Mouse (Mus musculus) kidney, embryonic 16.5 days (tissue): ENCODE data around the gene Znrf4. TPM values are rescaled to one million over a fixed set of nuclear protein-coding genes. Genes with fewer than 3 reads are reported as not detected.

Experiments
- ATAC-seq: fragments of 200-750 bp; cut with Nextera tagmentation; 2 replicates; pipeline ENCODE4 v1.8.0; 2017; ENCODE audit warnings: moderate TSS enrichment; ENCODE audit not compliant: low FRiP score, low TSS enrichment
- H3K27ac ChIP-seq: fragments of 300-500 bp; sonication (generic); 2 replicates; pipeline ENCODE4 v1.5.1; 2014; ENCODE audit warnings: low read length
- H3K27me3 ChIP-seq: fragments of 300-500 bp; sonication (generic); 2 replicates; pipeline ENCODE4 v1.6.1; 2014; ENCODE audit warnings: low read length, control low read depth, mixed read lengths; ENCODE audit not compliant: insufficient read depth
- H3K36me3 ChIP-seq: fragments of 300-500 bp; sonication (generic); 2 replicates; pipeline ENCODE4 v1.6.1; 2014; ENCODE audit warnings: low read length, control low read depth, mixed read lengths; ENCODE audit not compliant: insufficient read depth
- H3K4me1 ChIP-seq: fragments of 300-500 bp; sonication (generic); 2 replicates; pipeline ENCODE4 v1.6.1; 2014; ENCODE audit warnings: low read length, control low read depth, mixed read lengths; ENCODE audit not compliant: insufficient read depth
- H3K4me2 ChIP-seq: fragments of 300-500 bp; sonication (generic); replicated peaks from 2 replicates; pipeline ENCODE4 v1.6.1; 2014; ENCODE audit warnings: low read depth, low read length
- H3K4me3 ChIP-seq: fragments of 300-500 bp; sonication (generic); 2 replicates; pipeline ENCODE4 v1.5.1; 2014; ENCODE audit warnings: mild to moderate bottlenecking, low read length
- H3K9ac ChIP-seq: fragments of 300-500 bp; sonication (generic); replicated peaks from 2 replicates; pipeline ENCODE4 v1.6.1; 2014; ENCODE audit warnings: low read length
- H3K9me3 ChIP-seq: fragments of 300-500 bp; sonication (generic); 2 replicates; pipeline ENCODE4 v1.6.1; 2016; ENCODE audit warnings: low read length, control low read depth
- WGBS: fragments of 180-500 bp; shearing (Covaris S2); extraction: QIAGEN DNeasy Blood & Tissue Kit; methylation state at CpG from one replicate; pipeline ENCODE4 v1.1.7; 2014; 5-methylcytosine and 5-hydroxymethylcytosine counted together
- polyA plus RNA-seq: library from polyadenylated mRNA; unstranded; fragments of >200 nt; fragmentation: Nextera tagmentation; extraction: Ambion mirVana; gene quantifications from 2 replicates; pipeline ENCODE4 v1.2.1, GENCODE M21; 2015

The Znrf4 gene
- polyA plus RNA-seq, 1 experiment from 2014 or later, result not detected

GRCm38 (mm10) chr17:56499229-56499628, 13.0 kb downstream of the Znrf4 start:
- no peaks in the 10 kb centered on the region for H3K27me3 ChIP-seq
- no peaks in the 10 kb centered on the region for H3K36me3 ChIP-seq
- H3K4me2 ChIP-seq, result no peak overlapping the region
- no peak overlapping the region for H3K9ac ChIP-seq
- 80% methylated on average over 5 of the region's 5 CpGs for WGBS
- H3K9me3 ChIP-seq, result peaks cover 34% of the 10 kb centered on the region
- no peak for ATAC-seq
- no peaks in the 10 kb centered on the region for H3K4me1 ChIP-seq
- H3K27ac ChIP-seq, result no peak overlapping the region
- H3K4me3 ChIP-seq, result no peak overlapping the region

- H3K27me3 ChIP-seq, result no peaks in the 10 kb centered on the region
- H3K4me3 ChIP-seq, result no peak overlapping the region
- no peak for ATAC-seq
- H3K9ac ChIP-seq, result no peak overlapping the region
- H3K4me2 ChIP-seq, result no peak overlapping the region
- H3K36me3 ChIP-seq, result no peaks in the 10 kb centered on the region
- WGBS, result 61% methylated on average over 2 of the region's 2 CpGs
- no peak overlapping the region for H3K27ac ChIP-seq
- H3K4me1 ChIP-seq, result no peaks in the 10 kb centered on the region
- peaks cover 67% of the 10 kb centered on the region for H3K9me3 ChIP-seq
Observed at GRCm38 (mm10) chr17:56494480-56494879, 17.8 kb downstream of the Znrf4 start.

- H3K9me3 ChIP-seq, result peaks cover 67% of the 10 kb centered on the region
- no peak overlapping the region for H3K27ac ChIP-seq
- H3K4me3 ChIP-seq, result no peak overlapping the region
- H3K4me1 ChIP-seq, result no peaks in the 10 kb centered on the region
- H3K36me3 ChIP-seq, result no peaks in the 10 kb centered on the region
- H3K27me3 ChIP-seq, result no peaks in the 10 kb centered on the region
- no peak for ATAC-seq
- 94% methylated on average over 2 of the region's 2 CpGs for WGBS
- no peak overlapping the region for H3K4me2 ChIP-seq
- no peak overlapping the region for H3K9ac ChIP-seq
Observed at GRCm38 (mm10) chr17:56493841-56494240, 18.4 kb downstream of the Znrf4 start.

- no peak for ATAC-seq
- Histone ChIP-seq H3K27ac (no peak overlapping the region), H3K27me3 (no peaks in the 10 kb centered on the region), H3K4me1 (peaks cover 5% of the 10 kb centered on the region; the same call in 1 of the 2 replicates), H3K9ac (no peak overlapping the region), H3K4me2 (no peak overlapping the region), H3K4me3 (no peak overlapping the region), H3K9me3 (peaks cover 45% of the 10 kb centered on the region), H3K36me3 (no peaks in the 10 kb centered on the region)
- WGBS, result 85% methylated on average over 7 of the region's 7 CpGs
Observed at GRCm38 (mm10) chr17:56490438-56491152, 21.6 kb downstream of the Znrf4 start.

GRCm38 (mm10) chr17:56488028-56488427, 24.2 kb downstream of the Znrf4 start:
- peak; percentile 19; the same call in 1 of the 2 replicates for ATAC-seq
- H3K4me2 ChIP-seq, result no peak overlapping the region
- peaks cover 21% of the 10 kb centered on the region for H3K9me3 ChIP-seq
- peaks cover 5% of the 10 kb centered on the region; the same call in 1 of the 2 replicates for H3K4me1 ChIP-seq
- no peak overlapping the region for H3K4me3 ChIP-seq
- H3K27ac ChIP-seq, result no peak overlapping the region
- 8% methylated on average over 12 of the region's 12 CpGs for WGBS
- H3K27me3 ChIP-seq, result no peaks in the 10 kb centered on the region
- H3K36me3 ChIP-seq, result no peaks in the 10 kb centered on the region
- H3K9ac ChIP-seq, result no peak overlapping the region

- peak; percentile 82 for ATAC-seq
- Histone ChIP-seq H3K9ac (no peak overlapping the region), H3K36me3 (no peaks in the 10 kb centered on the region), H3K4me1 (peaks cover 5% of the 10 kb centered on the region; the same call in 1 of the 2 replicates), H3K4me2 (peak overlapping the region; percentile 8; the same call in 1 of the 2 replicates), H3K9me3 (peaks cover 15% of the 10 kb centered on the region), H3K27ac (no peak overlapping the region), H3K27me3 (no peaks in the 10 kb centered on the region), H3K4me3 (no peak overlapping the region)
- WGBS, result 8% methylated on average over 13 of the region's 16 CpGs
Observed at GRCm38 (mm10) chr17:56487441-56487888, 24.8 kb downstream of the Znrf4 start.

- ATAC-seq, result no peak
- Histone ChIP-seq H3K4me2 (no peak overlapping the region), H3K9ac (no peak overlapping the region), H3K27ac (no peak overlapping the region), H3K4me3 (no peak overlapping the region), H3K9me3 (peaks cover 4% of the 10 kb centered on the region), H3K36me3 (no peaks in the 10 kb centered on the region), H3K27me3 (no peaks in the 10 kb centered on the region), H3K4me1 (peaks cover 5% of the 10 kb centered on the region; the same call in 1 of the 2 replicates)
- WGBS, result 90% methylated on average over 9 of the region's 9 CpGs
Observed at GRCm38 (mm10) chr17:56485926-56486325, 26.3 kb downstream of the Znrf4 start.

GRCm38 (mm10) chr17:56485118-56485517, 27.1 kb downstream of the Znrf4 start:
- no peak overlapping the region for H3K27ac ChIP-seq
- no peak overlapping the region for H3K4me2 ChIP-seq
- no peak for ATAC-seq
- H3K36me3 ChIP-seq, result no peaks in the 10 kb centered on the region
- no peaks in the 10 kb centered on the region for H3K9me3 ChIP-seq
- H3K9ac ChIP-seq, result no peak overlapping the region
- no peak overlapping the region for H3K4me3 ChIP-seq
- no peaks in the 10 kb centered on the region for H3K27me3 ChIP-seq
- 70% methylated on average over 8 of the region's 9 CpGs for WGBS
- peaks cover 5% of the 10 kb centered on the region; the same call in 1 of the 2 replicates for H3K4me1 ChIP-seq

- no peaks in the 10 kb centered on the region for H3K4me1 ChIP-seq
- no peak overlapping the region for H3K27ac ChIP-seq
- no peak overlapping the region for H3K4me3 ChIP-seq
- H3K9me3 ChIP-seq, result no peaks in the 10 kb centered on the region
- no peak overlapping the region for H3K9ac ChIP-seq
- H3K4me2 ChIP-seq, result no peak overlapping the region
- WGBS, result 86% methylated on average over 1 of the region's 1 CpGs
- no peaks in the 10 kb centered on the region for H3K27me3 ChIP-seq
- H3K36me3 ChIP-seq, result no peaks in the 10 kb centered on the region
- no peak for ATAC-seq
Observed at GRCm38 (mm10) chr17:56482671-56483070, 29.6 kb downstream of the Znrf4 start.

GRCm38 (mm10) chr17:56479358-56479757, 32.9 kb downstream of the Znrf4 start:
- Histone ChIP-seq H3K4me2 (no peak overlapping the region), H3K4me1 (peaks cover 16% of the 10 kb centered on the region), H3K27ac (no peak overlapping the region), H3K9me3 (peaks cover 7% of the 10 kb centered on the region; the same call in 1 of the 2 replicates), H3K4me3 (no peak overlapping the region), H3K27me3 (0 out of 2 replicates have a peak, but pooled peaks cover 5% of the 10 kb centered on the region), H3K9ac (no peak overlapping the region), H3K36me3 (no peaks in the 10 kb centered on the region)
- no peak for ATAC-seq
- 14% methylated on average over 6 of the region's 6 CpGs for WGBS
